Mouse (Mus musculus) MN1 (cell line): ENCODE measurements around the gene Gm8094.
"Not testable (repeated sequence)": the region's sequence is repeated elsewhere in the genome, so short reads cannot be mapped to it uniquely, and the experiment has no call there.

ENCODE experiments used
- DNase-seq: peaks from one replicate; pipeline ENCODE4 v3.0.0-alpha.2; 2016; ENCODE audit warnings: low spot score

Gene Gm8094

DNA sequence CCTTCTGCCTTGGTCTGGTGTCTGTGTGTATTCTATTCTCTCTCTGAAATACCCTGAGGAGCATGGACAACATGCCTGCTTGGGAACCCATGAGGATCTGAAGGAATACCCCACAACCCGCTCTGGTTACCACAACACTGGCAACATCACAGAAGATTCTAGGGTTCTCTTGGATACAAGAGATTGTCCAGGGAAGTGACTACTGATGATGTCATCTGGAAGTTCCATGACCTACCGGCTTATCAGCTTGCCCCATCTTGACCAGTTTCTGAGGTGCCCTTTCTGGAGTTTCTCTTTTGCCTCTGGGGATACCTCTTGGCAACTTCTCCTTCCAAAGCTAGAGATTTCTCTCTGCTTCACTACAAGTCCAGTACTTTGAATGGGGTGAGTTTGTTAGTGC, at the start of gene Gm8094:
Gene Gm8094 (minus strand): TSS at position 101 of the 400 bp plus-strand sequence.
- DNase-seq, result not testable (repeated sequence)

DNA sequence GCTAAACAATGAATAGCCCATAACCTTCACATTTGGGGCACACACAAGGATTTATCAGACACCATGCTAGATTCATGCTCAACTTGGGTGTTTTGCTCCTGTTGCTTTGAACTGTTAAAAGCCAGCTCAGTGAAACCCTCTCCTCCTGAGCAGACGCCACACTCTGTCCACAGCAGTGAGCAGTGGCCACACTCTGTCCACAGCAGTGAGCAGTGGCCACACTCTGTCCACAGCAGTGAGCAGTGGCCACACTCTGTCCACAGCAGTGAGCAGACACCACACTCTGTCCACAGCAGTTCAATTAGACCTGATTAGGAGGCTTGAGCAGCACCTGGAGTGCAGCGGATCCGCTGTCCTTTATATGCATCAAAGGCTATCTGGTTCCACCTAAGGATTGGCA, 43.2 kb upstream of the Gm8094 start:
- DNase-seq, result not testable (repeated sequence)

DNA sequence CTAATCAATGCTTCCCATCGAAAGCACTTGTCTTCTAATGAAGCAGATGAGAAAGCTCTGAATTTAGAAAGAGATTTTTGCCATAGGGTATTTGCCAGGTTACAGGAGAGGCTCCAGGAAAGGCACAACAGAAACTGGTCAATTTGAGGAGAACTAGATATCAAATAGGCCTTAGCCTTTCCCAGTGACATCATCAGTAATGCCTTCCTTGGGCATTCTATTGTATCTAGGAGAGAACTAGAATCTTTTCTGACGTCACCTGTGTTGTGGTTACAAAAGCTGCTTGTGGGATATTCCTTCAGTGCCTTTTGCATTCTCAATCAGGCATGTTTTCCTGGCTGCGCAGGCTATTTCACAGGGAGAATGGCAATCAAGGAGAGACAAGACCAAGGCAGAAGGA, 23.9 kb upstream of the Gm8094 start, which contains the start of gene Gm8104:
Gene Gm8104 (plus strand): TSS at position 301 of the 400 bp plus-strand sequence.
- not testable (repeated sequence) for DNase-seq

DNA sequence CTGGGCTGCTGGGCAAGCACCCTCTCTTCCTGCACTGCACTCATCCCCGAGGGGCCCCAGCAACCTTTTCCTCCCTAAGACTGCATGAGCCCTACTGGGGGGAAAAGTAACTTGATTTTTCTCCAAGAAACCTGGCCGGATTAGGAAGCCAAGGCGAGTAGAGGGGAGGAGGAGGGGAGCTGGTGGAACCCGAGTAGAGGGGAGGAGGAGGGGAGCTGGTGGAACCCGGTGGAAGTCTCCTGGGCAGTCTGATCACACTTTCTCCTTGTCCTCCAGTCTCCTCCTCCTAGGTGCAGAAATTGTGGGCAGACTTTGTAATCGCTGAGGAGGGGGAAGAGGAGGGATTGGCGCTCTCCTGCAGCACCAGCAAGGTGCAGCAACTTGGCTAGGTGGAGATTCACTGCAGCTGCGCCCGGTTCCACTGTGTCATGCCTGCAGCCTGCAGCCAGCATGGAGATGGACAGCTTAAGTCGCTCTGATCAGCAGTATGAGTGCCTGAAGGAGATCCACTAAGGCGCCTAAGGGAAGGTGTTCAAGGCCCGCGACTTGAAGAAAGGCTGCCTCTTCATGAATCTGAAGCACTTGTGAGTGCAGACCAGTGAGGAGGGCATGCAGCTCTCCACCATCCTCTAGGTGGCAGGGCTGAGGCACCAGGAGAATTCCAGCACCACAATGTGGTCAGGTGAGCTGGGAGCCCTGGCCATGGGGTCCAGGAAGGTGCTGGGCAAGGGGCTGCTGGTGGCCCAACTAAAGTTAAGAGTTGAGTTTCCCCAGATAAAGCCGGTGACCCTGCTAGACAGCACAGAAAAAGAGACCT, 12.9 kb upstream of the Gm8094 start:
- not testable (repeated sequence) for DNase-seq

DNA sequence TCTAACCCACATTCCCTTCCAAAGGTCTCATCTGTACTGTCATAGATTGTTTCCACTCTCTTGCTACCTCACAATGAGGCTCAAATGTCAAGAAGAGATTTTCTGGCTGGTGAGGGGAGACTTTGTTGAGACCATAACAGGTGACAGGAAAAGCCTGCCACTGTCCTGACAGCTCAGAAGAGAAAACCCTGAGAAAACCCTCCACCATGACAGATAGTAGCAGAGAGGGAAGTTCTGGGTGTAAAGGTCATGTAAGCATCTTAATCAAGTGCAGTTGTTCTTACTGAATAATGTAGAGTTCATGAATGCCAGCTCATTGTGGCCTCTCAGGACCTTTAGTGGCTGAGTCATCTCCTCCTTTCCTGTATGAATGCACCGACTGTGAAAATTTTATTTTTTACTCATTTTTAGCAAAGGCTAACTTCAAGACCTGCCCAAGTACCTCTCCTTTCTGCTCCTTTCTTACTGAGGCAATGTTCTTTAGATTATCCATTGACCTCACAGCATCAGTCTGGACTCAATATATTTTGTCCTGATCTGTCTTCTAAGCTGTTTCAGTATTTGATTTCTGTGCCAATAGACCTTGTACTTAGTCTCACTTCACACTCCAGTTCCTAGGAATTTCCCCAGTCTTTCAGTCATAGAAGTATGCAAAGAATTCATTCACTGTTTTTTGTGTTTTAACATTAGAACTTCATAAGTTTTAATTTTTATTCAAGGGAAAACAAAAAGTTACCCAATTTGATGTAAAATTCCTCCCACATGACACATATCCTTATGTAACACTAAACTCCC, 8.7 kb upstream of the Gm8094 start:
- DNase-seq, result not testable (repeated sequence)

DNA sequence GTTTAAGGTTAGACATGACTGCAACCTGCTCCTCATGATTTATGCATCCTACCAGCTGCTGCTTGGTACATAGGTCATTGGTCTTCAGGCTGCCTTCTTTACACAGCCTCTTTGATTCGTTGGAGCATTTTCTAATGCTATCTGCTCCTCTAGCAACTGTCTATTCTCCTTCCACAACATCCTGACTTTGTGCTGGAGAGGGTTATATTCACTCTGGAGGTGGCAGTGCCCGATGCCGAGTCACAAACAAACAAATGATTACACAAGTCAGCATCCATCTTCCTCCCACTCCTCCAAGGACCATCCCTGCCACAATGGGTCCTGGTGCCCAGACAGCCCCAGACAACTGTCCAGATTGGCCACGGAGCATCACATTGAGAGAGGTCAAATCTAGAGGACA, 16.3 kb downstream of the Gm8094 start:
- DNase-seq, result not testable (repeated sequence)

GRCm38 (mm10) chr14:43058063-43058462, 18.4 kb downstream of the Gm8094 start:
- DNase-seq, result not testable (repeated sequence)
